Mouse (Mus musculus) ovary, adult 18-20 months (tissue): Measurements from ENCODE around the gene 1700001O22Rik.

Experiments used
- DNase-seq: peaks from one replicate; pipeline ENCODE4 v3.0.0; 2022; ENCODE audit warnings: low spot score, mixed read lengths

Gene 1700001O22Rik

DNA sequence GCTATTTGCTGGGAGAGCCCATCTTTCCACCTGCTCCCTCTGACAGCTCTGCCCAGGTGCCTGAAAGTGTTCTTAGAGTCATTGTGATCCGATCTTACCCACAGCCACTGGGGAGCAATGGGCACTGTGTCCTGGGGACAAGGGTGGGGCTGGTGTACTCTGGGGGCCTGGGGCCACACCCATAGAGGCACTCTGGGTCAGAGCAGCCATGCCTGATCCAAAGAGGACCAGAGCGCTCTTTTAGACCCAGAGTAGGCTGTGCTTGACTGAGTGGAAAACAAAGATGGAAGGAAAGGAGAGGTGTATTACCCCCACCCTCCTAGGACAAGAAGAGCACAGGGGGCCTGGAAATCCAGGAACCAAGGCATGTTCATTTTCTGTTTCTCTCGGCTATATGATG is at the start of gene 1700001O22Rik:
Gene 1700001O22Rik (minus strand): TSS at position 58 of the 400 bp plus-strand sequence.
- DNase-seq: no peak

DNA sequence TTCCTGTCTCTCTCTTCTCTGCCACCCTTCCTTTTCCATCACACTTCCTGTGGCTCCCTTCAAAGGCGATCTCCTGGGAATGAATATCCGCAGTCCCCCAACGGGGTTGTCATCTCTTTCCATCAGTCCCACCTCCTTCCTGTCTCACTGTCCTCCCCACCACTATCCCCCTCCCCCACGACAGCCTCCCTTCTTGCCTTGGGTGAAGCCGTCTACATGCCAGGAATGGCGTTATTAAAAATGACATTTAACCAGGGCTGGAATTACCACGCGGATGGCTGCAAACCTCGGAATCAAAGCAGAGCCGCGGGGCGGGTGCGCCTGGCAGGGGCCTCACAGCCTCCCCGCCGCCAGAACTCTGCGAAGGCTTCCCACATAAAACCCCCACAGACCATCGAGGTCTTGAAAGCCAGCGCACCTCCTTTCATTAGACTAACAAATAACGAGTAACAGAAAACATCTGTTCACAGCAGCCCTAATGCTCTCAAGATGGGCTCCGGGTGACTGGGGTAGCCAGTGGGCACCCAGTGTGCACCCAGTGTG is 49.4 kb upstream of the 1700001O22Rik start:
- no peak for DNase-seq

DNA sequence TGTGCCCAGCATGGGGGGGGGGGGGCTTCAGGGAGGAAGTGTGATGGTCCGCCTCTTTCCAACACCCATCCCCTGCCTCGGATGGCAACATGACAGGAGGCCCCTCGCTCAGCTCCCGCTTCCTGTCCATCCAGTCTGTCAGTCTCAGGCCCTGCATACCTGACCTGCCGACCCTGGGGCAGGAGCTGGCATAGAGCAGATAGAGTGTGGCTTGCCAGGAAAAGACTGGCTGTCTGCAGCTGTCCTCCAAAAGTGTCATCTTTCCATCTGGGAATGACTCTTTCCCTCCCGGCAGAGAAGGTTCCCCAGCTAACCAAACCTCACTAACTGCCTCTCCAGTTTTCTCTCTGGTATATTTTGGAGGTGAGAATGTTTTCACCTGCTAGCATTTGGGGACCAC is 47.1 kb upstream of the 1700001O22Rik start:
- DNase-seq: no peak

DNA sequence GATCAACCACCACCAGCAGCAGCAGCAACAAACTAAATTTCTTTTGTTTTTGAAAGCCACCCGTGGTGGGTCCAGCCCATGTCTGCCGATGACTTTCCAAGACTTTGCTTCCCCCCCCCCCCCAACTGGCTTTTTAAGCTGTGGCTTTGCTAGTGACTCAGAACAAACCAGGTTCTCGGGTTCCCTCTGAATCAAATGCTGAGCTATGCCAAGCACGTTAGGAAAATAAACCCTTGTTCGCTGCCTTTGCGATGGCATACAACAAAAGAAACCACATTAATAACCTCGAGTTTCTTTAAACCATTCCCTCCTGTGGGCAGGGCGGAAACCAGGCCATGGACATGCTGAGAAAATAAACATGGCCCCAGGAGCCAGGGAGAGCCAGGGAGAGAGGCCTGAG is 44.7 kb upstream of the 1700001O22Rik start:
- no peak for DNase-seq

DNA sequence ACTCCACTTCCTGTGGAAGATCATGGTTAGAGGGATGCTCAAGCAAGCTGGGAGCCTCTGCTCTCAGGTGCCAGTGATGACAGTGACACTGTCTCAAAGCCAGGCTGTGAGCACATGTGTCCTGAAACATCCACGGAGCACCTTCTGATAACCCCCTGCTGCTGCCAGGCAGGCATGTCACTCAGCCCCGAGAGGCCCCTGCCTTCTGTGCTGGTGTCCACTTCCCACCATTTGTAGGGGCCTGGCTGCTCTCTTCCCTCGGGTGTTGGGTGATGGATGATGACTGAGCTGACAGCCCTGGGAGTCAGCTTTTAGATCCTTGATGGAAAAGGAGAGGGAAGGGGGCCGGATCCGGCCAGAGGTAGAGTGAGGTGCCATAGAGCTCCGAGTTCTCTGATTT is 43.3 kb upstream of the 1700001O22Rik start:
- DNase-seq: no peak

DNA sequence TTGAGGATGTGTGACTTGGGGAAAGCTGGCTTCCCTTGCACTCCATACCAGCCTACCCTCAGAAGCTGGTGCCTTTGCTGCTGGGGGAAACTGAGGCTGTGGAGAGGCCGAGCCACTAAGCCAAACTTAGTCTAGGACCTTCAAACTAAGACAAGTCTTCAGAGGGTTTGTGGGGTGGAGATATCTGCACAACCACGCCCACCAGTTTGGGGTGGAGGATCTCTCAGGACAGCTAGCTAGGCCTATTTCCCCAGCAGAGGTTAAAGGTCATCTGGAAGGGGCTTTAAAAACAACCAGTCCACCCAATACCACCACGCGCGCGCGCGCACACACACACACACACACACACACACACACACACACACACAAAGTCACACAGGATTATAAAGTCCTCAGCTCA is 42.8 kb upstream of the 1700001O22Rik start:
- DNase-seq: no peak

DNA sequence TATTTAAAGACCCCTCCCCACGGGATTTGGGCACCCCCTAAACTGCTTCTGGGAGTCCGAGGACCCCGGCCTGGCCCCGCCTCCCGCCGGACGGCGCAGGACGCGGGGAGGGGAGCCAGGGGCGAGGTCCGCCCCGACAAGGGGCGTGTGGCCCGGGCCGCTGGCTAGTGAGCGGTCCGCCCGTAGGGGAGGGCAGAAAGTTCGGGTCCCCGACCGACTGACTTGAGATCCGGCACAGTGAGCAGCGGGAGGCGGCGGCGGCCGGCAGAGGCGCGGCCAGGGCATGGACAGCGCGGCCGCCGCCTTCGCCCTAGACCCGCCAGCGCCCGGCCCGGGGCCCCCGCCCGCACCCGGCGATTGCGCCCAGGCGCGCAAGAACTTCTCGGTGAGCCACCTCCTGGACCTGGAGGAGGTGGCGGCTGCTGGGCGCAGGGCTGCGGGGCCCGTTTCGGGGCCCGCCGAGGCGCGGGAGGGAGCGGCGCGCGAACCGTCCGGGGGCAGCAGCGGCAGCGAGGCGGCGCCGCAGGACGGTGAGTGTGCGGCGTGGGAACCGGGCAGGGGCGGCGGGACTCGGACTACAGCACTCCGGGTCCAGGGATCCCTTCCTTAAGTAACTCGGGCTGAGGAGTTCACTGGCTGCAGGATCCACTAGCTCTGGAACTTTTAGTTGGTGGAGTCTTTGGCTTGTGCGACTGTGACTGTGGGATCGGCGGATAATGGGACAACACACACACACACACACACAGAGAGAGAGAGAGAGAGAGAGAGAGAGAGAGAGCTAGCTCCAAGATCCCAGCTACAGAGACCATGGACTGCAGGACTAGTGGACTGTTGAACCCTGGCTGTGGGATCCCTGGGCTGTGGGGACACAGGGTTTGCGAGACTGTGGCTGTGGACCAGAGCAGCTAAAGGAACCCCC is 42.0 kb upstream of the 1700001O22Rik start:
- DNase-seq: no peak

DNA sequence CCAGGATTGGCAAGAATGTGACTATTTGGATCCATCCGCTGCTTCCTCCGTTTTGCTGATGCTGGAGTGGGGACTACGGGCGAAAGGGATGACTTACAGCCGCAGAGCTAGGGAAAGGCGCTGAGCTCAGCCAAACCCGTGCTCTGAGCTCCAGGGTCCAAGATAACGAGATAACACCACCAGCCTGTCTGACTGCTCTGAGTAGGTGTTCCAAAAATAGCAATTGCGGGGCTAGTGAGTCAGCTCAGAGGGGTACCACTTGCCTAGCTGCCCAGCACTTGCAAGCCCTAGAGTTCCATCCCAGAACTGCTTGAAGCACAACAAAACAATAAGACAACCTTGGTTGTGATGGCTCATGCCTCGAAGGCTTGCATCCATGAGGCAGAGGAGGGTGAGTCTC is 39.2 kb upstream of the 1700001O22Rik start:
- no peak for DNase-seq

DNA sequence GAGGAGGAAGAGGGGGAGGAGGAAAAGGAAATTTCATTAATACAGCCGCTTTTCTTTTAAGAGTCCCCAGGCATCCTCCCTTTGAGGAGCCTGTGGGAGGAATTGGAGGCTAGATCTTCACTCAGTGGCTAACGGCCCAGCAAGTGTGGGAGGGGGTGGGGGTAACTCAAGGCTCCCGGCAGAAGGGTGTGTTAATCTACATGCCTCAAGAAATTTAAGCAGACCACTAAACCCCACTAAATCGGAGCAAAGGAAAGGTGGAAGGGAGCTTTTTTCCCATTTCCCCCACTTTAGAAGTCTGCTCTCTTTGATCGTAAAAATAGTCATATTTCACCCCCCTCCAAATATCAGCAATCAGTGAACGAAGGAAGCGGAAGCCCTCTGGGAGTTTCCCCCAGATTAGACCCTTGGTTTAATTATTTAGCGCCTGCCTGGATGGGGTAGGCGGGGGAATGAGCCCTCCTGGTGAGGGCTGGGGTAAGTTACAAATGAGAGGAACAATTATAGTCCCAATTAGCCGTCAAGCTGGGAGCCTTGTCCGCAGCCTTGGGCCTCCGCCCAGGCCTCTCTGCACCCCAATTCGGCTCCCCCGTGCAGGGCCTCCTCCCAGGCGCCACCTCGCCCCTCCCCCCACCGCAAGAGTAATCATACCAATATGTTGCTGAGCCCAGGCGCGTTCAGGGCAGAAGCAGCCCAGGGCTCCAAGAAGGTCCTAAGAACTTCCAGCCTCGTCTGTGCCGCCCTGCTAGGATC is 33.0 kb upstream of the 1700001O22Rik start:
- no peak for DNase-seq

DNA sequence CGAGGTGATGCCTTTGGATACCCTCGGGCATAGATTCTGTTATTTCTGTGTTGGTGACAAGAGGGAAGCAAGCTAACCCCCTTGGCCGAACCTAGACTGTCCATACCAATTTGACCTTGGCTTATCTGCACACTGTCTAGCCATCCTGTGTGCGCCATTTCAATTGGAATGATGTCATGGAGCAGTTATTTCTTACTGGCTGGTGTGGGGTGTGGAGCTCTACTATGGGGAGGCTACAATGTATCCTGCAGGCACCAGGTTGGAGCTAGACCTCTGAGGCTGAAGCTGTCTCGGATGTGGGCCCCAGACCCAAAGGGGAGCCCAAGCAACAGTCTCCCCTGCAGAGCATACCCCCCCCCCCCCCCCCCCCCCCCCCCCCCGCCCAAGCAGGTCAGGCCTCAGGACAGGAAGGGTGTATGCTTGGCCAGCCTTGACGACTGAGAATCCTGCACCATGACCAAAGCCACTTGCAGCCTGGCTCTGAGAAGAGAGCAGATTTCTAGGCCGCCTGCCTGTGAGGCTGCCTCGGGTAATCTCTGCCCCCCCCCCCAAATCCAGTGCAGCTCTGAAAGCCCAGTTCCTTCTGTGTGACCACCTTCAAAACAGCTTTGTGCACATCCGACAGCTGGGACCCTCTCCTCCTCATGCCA is 31.0 kb upstream of the 1700001O22Rik start, which contains the start of gene Prrx2:
Gene Prrx2 (plus strand): TSS at position 600 of the 650 bp plus-strand sequence.
- DNase-seq: no peak

DNA sequence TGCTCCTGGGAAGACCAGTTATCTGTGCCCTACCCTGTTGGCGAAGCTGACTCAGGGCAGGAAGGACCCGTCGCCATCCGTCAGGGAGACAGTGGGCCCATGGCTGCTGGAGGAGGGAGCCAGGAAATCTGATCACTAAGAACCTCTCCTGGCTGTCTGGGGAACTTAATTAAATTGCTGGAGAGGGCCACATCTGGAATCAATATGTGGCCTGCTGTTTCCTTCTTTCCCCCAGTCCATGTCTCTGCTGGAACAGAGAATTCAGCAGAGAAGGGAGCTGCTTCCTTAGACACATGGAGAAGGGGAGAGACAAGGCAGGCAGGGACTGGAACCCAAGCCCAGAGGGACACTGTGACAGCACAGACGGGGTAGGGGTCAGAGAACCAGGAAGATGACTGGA is 30.2 kb upstream of the 1700001O22Rik start:
- DNase-seq: no peak

DNA sequence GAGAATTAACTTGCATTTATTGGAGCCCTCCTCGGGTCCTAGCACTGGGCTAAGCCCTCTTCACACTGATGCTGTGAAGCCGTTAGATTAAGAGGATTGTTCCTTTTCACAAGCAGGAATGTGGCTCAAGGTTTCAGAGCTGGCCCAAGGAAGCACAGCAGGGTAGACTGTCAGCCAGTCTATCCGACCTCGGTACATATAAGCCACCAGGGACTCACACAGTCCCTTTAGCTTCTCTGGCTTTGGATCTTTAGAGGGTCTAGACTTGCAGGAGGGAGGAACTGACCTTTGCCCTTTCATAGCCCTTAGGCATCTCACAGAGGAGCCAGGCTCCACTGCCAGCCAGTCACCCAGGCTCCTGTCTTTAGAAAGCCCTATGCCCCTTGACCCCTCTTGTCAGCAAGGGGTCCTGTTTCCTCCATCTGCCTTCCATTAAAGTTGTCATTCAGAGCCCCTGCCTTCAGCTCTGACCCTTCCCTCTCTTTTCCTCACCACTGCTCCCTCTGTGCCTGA is 26.9 kb upstream of the 1700001O22Rik start, which contains the start of gene Asb6:
Gene Asb6 (minus strand): TSS at position 51 of the 513 bp plus-strand sequence.
- no peak for DNase-seq

DNA sequence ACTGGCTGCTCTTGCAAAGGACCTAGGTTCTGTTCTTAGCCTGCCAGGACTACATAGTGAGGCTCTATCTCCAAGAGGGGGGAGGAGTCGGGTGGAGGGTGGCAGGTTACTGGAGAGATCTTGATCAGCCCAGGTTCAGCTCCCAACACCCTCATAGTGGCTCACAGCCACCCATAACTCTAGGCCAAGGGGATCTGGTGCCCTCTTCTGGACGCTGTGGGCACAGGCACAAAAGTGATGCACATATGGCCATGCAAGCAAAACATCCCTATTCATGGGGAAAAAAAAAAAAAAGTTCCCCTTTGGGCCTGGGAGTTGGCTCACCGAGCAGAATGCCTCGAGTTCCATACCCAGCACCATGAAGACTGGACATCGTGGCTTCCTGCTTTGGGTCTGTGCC is 25.9 kb upstream of the 1700001O22Rik start:
- no peak for DNase-seq

DNA sequence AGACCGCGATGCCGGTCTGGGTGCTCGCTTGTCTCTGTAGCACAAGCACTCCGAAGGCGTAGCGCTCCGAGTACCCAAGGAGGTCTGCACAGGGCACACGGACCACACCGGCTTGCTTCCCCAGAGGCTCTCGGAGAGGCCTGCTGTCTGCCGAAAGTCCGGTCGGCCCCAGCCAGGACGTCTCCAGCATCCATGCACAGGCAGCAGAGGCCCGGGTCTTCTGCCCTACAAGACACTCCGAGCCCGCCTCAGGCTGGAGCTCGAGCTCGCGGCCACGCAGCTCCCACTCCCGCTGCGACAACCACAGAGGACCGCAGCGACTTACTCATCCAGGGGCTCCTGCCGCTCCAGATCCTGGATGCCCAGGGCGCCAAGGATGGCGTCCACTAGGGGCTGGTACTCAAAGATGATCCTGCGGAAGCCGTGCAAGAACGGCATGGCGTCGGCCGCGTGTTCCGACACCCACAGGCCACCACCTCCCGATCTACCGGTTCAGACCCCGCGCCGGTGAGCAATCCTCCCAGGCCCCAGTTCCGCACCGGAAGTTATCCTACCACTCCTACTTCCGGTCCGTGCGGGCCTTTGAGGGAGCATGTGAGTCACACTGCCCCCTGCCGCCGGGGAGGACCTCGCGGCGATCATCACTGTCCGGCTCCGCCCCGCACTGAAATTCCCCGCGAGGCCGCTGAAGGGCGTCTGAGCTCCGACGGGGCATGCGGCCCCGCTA is 24.5 kb upstream of the 1700001O22Rik start:
- DNase-seq: peak; percentile 82

DNA sequence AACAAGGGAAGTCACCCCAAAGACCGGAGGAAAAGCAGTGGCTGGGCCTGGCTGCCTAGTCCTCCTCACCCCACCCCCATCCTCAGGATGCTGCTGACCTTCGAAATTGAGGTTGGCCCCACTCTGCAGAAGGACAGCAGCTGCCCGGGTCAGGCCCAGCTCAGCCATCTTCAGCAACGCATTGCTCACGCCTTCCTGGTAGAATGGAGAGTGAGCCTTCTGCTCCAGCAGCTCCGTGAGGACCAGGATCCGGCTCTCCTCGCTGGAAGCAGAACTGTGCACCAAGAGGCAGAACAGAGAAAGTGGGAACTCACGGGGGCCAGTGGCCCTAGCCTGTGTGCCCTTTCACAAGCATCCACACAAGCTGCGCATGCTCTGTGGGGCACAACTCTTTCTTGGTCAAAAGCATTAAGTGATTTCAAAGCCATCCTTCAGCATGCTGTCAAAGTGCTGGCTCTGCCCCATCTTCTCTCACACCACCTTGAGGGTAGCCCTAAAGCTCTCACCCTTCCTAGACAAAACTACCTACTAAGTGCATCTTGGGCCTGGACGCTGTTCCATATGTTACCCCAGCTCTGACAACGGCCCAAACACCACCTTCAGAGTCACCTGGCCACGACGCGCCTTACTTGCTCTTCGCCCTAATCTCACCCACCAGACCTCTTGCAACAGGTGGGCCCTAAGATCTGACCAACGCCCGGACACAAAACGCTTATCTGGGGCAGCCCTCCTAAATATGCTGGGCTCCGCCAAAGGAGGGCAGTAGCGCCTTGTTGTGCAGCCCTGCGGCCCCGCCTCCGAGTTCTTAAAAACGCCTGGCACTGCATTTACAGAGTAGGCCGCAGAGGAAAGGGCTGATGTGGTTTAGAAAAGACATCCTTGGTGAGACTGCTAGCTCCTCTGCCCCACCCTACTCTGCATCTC is 23.6 kb upstream of the 1700001O22Rik start:
- no peak for DNase-seq

DNA sequence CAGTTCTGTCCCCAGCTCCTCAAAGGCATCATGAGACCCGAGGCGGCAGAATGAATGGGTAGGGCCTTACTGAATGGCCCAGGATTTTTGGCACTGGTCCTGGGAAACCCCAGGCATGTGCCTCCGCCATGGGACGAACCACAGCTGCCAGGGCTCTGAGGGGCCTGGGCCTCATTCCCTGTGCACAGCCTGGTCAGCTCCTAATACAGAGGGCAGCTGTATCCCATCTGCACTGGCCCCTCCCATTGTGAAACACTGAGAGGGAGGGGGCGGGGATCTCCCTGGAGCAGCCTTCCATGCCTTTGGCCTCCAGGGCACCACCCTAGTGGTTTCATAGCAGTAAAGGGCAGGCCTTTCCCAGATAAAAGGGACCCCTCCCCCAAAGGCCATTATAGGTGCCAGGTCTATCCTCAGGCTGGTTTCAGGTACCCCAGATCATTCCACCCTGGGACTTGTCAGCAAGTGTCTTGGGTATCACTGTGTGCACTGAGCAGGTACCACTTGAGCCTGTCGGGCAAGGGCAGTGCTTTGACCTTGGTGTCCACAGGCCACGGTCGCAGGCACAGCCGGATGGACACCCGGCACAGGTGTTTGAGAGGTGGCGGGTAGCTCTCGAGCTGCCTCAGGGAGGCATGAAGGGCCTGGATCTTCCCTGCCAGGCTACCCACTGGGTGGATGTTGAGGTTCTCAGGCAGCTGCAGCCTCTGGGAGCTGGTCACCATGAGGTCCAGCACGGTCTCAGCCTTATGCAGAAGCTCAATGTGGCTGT is 20.1 kb upstream of the 1700001O22Rik start:
- DNase-seq: peak; percentile 40

DNA sequence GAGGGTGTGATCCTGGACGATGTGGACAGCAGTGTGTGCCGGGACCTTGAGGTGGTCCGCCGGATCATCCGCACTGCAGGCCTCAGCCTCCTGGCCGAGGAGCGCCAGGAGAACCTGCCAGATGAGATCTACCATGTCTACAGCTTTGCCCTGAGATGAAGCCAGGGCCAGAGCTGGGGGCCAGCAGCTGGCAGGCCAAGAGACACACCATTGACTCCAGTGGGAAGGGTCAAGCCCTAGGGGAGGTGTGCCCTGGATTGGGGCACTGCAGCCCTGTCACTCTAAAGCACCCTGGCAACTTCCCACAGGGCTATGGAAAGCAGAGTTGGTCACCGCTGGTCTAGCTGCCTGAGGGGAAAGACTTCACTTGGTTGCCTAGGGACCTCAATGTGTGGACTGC is 19.0 kb upstream of the 1700001O22Rik start:
- no peak for DNase-seq

DNA sequence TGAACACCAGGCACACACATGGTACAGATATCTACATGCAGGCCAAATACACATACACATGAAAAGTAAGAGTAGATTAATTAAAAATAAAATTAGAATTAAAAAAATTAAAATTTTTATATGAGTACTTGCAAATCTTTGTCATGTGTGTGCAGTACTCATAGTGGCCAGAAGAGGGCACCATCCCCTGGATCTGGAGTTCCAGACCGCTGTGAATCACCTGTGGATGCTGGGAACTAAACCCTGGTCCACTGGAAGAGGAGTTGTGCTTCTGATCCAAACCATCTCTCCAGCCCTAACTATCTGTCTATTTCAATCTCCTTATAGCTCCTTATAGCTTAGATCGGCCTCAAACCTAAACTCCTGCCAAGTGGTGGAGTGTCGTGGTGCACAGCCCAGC is 17.6 kb upstream of the 1700001O22Rik start:
- no peak for DNase-seq

DNA sequence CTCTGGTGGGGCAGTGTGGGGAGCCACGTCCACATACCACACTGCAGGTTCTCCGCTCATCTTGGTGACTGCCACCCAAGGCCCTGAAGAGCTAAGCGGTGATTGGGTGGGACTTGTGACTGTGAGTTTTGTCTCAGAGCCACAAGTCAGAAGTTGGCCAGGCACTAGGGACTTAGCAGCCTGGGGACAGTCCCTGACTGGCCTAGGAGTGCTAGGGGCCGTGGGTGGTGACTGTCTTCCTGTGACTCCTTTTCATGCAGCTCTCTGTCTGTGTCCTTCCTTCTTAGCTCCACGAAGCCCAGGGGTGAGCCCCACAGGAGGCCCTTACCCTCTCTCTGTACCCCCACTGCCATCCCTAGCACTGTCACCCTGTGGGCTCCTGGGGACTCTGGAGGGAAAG is 16.4 kb upstream of the 1700001O22Rik start:
- DNase-seq: no peak
